Mouse (Mus musculus): ENCODE measurements around the gene Spindoc. TPM values are rescaled to one million over a fixed set of nuclear protein-coding genes. Genes with fewer than 3 reads are reported as not detected.
"Not testable (repeated sequence)": the region's sequence is repeated elsewhere in the genome, so short reads cannot be mapped to it uniquely, and the experiment has no call there.

Gene Spindoc
- polyA plus RNA-seq, 1 experiment from 2014 or later, result 16.9 TPM

GRCm38 (mm10) chr19:7396867-7397826 lies 14.4 kb upstream of the Spindoc start:
- 59% methylated on average over 10 of the region's 10 CpGs for WGBS
- not testable (repeated sequence) for ATAC-seq (replicated peaks; ENCODE audit: insufficient number of reproducible peaks, insufficient read depth, low FRiP score, low read depth); H3K9ac ChIP-seq; H3K4me1 ChIP-seq (replicated peaks); H3K9me3 ChIP-seq (replicated peaks); H3K27ac ChIP-seq; H3K36me3 ChIP-seq; H3K27me3 ChIP-seq; H3K4me2 ChIP-seq; H3K4me3 ChIP-seq

DNA sequence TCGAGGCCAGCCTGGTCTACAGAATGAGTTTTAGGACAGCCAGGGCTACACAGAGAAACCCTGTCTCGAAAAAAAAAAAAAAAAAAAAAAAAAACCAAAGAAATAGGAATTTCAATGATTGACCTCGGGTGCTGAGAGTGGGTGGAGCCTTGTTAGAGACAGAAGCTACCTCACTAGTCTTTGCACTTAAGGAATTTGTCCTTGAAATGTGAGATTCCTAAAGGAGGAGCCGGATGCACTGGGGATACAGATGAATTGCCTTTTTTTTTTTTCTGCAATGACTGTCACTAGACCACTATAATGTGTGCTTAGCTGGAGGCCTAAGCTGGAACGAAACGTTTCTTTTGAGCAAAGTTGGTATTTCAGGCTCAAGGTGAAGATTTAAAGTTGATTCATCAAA lies 5.7 kb upstream of the Spindoc start:
- H3K27ac ChIP-seq, result no peak overlapping the region
- no peak overlapping the region for H3K4me3 ChIP-seq
- no peak for ATAC-seq (replicated peaks; ENCODE audit: insufficient number of reproducible peaks, insufficient read depth, low FRiP score, low read depth)
- H3K4me2 ChIP-seq, result no peak overlapping the region
- WGBS, result 84% methylated on average over 6 of the region's 6 CpGs
- H3K27me3 ChIP-seq, result no peaks in the 10 kb centered on the region
- peaks cover 3% of the 10 kb centered on the region; the same call in 1 of the 2 replicates for H3K9me3 ChIP-seq (replicated peaks)
- peaks cover 8% of the 10 kb centered on the region for H3K4me1 ChIP-seq (replicated peaks)
- H3K9ac ChIP-seq, result no peak overlapping the region
- H3K36me3 ChIP-seq, result no peaks in the 10 kb centered on the region; the same call in 1 of the 2 replicates

GRCm38 (mm10) chr19:7386042-7386441 lies 3.2 kb upstream of the Spindoc start:
- Histone ChIP-seq H3K4me3 (no peak overlapping the region), H3K9me3 (replicated peaks) (peaks cover 3% of the 10 kb centered on the region; the same call in 1 of the 2 replicates), H3K36me3 (no peaks in the 10 kb centered on the region; the same call in 1 of the 2 replicates), H3K4me2 (no peak overlapping the region), H3K9ac (no peak overlapping the region), H3K27me3 (no peaks in the 10 kb centered on the region), H3K27ac (no peak overlapping the region), H3K4me1 (replicated peaks) (peaks cover 21% of the 10 kb centered on the region)
- WGBS, result 66% methylated on average over 2 of the region's 2 CpGs
- ATAC-seq (replicated peaks; ENCODE audit: insufficient number of reproducible peaks, insufficient read depth, low FRiP score, low read depth), result no peak

DNA sequence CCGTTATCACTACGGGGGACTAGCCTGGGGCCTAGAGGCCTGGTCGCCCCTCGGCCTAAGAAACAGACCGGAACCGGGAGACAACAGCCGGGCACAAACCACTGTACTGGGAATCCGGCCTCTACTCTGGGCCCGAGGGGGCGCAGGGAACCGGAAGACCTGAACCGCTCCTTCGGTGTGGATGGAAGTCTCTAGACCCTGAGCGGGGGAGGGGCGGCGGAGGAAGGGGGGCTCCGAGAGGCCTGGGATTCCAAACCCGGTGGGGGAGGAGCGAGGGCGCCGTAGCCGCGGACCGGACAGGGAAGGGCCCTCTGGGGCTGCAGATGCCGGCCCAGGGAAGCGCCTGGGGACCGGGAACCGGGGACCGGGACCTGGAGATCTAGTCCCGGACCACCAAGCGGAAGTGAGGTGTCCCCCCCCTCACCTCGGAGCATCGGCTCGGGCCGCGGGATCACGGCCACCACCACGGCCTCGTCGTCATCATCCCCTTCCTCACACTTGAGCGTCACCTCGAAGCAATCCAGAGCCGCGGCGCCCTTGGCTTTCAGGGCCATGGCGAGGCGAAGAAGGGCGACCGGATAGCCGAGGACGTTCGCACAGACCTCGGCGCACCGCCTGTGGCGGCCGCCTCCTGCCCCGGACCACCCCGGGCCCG lies 419 bp downstream of the Spindoc start:
- H3K4me1 ChIP-seq (replicated peaks), result peaks cover 36% of the 10 kb centered on the region
- peak overlapping the region; percentile 94 for H3K9ac ChIP-seq
- peaks cover 5% of the 10 kb centered on the region; the same call in 1 of the 2 replicates for H3K36me3 ChIP-seq
- H3K27ac ChIP-seq, result peak overlapping the region; percentile 90
- H3K4me3 ChIP-seq, result peak overlapping the region; percentile 79
- peak; percentile 50 for ATAC-seq (replicated peaks; ENCODE audit: insufficient number of reproducible peaks, insufficient read depth, low FRiP score, low read depth)
- no peaks in the 10 kb centered on the region for H3K27me3 ChIP-seq
- WGBS, result under 1% methylated on average over 56 of the region's 60 CpGs
- H3K4me2 ChIP-seq, result peak overlapping the region; percentile 78
- H3K9me3 ChIP-seq (replicated peaks), result peaks cover 3% of the 10 kb centered on the region; the same call in 1 of the 2 replicates

- Histone ChIP-seq H3K27me3 (no peaks in the 10 kb centered on the region), H3K4me2 (peak overlapping the region; percentile 78), H3K9me3 (replicated peaks) (peaks cover 3% of the 10 kb centered on the region; the same call in 1 of the 2 replicates), H3K4me3 (peak overlapping the region; percentile 79), H3K9ac (peak overlapping the region; percentile 94), H3K27ac (peak overlapping the region; percentile 90), H3K36me3 (peaks cover 5% of the 10 kb centered on the region; the same call in 1 of the 2 replicates), H3K4me1 (replicated peaks) (peaks cover 36% of the 10 kb centered on the region)
- 4% methylated on average over 8 of the region's 8 CpGs for WGBS
- ATAC-seq (replicated peaks; ENCODE audit: insufficient number of reproducible peaks, insufficient read depth, low FRiP score, low read depth), result no peak
Observed at GRCm38 (mm10) chr19:7381906-7382247, 917 bp downstream of the Spindoc start.

DNA sequence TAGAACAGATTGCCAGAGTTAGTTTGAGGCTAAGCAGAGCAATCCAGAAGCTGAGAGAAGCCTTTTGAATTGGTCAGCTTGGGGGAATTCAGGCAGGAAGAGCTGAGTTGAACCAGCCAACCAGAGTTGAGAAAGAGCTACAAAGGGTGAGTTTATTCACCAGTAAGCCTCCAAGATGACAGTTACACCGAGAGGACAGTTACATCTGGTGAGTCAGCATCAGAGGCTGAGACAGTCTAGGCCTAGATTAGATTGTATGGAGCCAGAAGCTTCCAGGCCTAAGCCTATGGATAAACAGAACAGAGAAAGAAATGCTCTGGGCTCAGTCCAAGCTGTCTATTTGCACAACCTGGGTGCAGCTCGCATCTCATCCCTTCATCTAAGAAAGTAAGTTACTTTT lies 5.2 kb downstream of the Spindoc start:
- no peak overlapping the region for H3K9ac ChIP-seq
- no peaks in the 10 kb centered on the region for H3K9me3 ChIP-seq (replicated peaks)
- H3K27me3 ChIP-seq, result no peaks in the 10 kb centered on the region
- WGBS, result 62% methylated on average over 2 of the region's 2 CpGs
- H3K36me3 ChIP-seq, result peaks cover 37% of the 10 kb centered on the region
- H3K27ac ChIP-seq, result no peak overlapping the region
- no peak for ATAC-seq (replicated peaks; ENCODE audit: insufficient number of reproducible peaks, insufficient read depth, low FRiP score, low read depth)
- H3K4me1 ChIP-seq (replicated peaks), result peaks cover 34% of the 10 kb centered on the region
- no peak overlapping the region for H3K4me3 ChIP-seq
- H3K4me2 ChIP-seq, result no peak overlapping the region

GRCm38 (mm10) chr19:7374491-7374890 lies 8.3 kb downstream of the Spindoc start:
- Histone ChIP-seq H3K27me3 (no peaks in the 10 kb centered on the region), H3K4me3 (no peak overlapping the region)
- no peak for ATAC-seq (replicated peaks; ENCODE audit: insufficient number of reproducible peaks, insufficient read depth, low FRiP score, low read depth)

DNA sequence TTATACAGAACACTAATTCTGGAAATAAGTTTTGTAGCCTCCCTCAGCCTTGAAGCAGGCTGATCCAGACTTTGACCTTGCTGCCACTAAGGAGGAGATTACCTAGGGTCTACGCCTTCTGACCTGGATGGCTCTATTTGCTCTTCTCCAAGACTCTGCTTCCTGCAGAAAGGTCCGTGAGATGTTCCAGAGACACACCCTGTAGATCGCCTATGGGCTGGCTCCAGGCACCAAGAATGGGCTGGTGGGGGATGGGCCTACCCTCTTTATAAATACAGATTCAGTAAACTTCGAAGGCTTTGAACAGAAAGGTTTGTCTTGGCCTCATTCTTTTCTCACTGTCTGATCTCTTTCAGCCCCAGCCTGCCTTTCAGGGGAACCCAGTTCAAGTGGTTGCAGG lies 13.3 kb downstream of the Spindoc start:
- not testable (repeated sequence) for H3K27ac ChIP-seq; H3K4me3 ChIP-seq; ATAC-seq (replicated peaks; ENCODE audit: insufficient number of reproducible peaks, insufficient read depth, low FRiP score, low read depth); H3K4me2 ChIP-seq; H3K27me3 ChIP-seq; H3K9ac ChIP-seq; H3K4me1 ChIP-seq (replicated peaks); H3K9me3 ChIP-seq (replicated peaks)
- WGBS, result 79% methylated on average over 4 of the region's 4 CpGs
- H3K36me3 ChIP-seq, result peaks cover 75% of the 10 kb centered on the region

More at GRCm38 (mm10) chr19:7374491-7374890, 8.3 kb downstream of the Spindoc start:
- Histone ChIP-seq H3K27ac (no peak overlapping the region), H3K9me3 (replicated peaks) (no peaks in the 10 kb centered on the region), H3K4me2 (no peak overlapping the region), H3K9ac (no peak overlapping the region), H3K36me3 (peaks cover 66% of the 10 kb centered on the region), H3K4me1 (replicated peaks) (peaks cover 12% of the 10 kb centered on the region; the same call in 1 of the 2 replicates)
- WGBS, result 91% methylated on average over 8 of the region's 8 CpGs

DNA sequence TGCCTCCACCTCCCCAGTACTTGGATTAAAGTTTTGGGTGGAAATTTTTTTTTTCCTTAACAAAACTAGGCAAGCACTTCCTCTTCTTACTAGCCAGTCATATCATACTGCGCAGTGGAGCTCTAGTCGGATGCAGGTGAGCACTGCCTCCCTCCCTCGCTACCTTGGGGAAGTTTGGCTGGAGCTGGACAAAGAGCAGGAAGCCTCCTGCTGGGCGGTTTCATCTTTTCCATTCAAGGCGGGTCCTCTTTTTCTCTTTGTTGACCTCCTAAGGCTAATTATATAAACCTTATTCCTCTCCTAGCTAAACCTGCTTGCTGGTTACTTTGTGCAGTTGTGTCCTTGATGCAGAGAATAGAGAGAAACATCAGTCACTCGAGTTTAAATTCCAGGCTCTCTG lies 29.2 kb downstream of the Spindoc start:
- 64% methylated on average over 6 of the region's 6 CpGs for WGBS
- no peaks in the 10 kb centered on the region for H3K4me1 ChIP-seq (replicated peaks)
- H3K9me3 ChIP-seq (replicated peaks), result no peaks in the 10 kb centered on the region
- no peak overlapping the region for H3K9ac ChIP-seq
- H3K4me3 ChIP-seq, result no peak overlapping the region
- no peak overlapping the region for H3K4me2 ChIP-seq
- no peaks in the 10 kb centered on the region for H3K27me3 ChIP-seq
- no peak overlapping the region for H3K27ac ChIP-seq
- peaks cover 11% of the 10 kb centered on the region; the same call in 1 of the 2 replicates for H3K36me3 ChIP-seq
- ATAC-seq (replicated peaks; ENCODE audit: insufficient number of reproducible peaks, insufficient read depth, low FRiP score, low read depth), result no peak

DNA sequence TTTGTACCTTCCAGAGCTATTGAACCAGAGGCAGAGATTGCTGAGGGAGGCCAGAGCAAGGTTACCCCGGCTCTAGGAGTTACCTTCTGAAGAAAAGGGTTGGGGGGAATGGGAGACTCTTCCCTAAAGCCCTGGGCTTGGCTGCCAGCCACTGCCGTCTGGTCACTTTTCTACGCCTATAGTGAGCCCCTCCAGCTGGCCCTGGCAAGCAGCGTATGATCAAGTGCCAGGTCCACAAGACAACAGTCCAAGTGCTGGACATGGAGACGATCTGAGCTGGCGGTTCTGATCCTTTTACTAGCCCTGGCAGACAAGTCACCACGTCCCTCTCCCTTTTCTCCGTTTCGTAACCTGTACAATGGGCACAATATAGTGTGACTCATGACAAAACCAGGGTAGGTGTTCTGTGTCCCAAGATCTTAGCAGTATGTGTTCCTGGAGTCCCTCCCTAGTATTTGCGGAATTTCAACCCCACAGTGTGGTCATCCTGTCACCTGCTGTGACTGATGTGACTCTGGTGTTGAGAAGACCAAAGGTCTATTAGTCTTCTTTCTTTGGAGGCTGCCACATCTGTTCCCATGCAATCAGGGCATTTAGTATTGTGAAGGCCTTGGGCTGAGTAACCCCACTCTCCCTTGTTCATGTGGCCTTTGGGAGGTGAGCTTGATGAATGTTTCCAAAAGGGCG lies 29.8 kb downstream of the Spindoc start:
- Histone ChIP-seq H3K9ac (no peak overlapping the region), H3K4me2 (no peak overlapping the region), H3K9me3 (replicated peaks) (no peaks in the 10 kb centered on the region), H3K27me3 (no peaks in the 10 kb centered on the region), H3K27ac (no peak overlapping the region), H3K4me1 (replicated peaks) (no peaks in the 10 kb centered on the region), H3K4me3 (no peak overlapping the region), H3K36me3 (peaks cover 4% of the 10 kb centered on the region; the same call in 1 of the 2 replicates)
- no peak for ATAC-seq (replicated peaks; ENCODE audit: insufficient number of reproducible peaks, insufficient read depth, low FRiP score, low read depth)
- WGBS, result 72% methylated on average over 11 of the region's 11 CpGs

- H3K9ac ChIP-seq, result no peak overlapping the region
- WGBS, result 70% methylated on average over 1 of the region's 1 CpGs
- no peaks in the 10 kb centered on the region for H3K36me3 ChIP-seq
- no peaks in the 10 kb centered on the region for H3K9me3 ChIP-seq (replicated peaks)
- no peak overlapping the region for H3K4me3 ChIP-seq
- H3K27me3 ChIP-seq, result no peaks in the 10 kb centered on the region
- H3K27ac ChIP-seq, result no peak overlapping the region
- H3K4me1 ChIP-seq (replicated peaks), result no peaks in the 10 kb centered on the region
- no peak overlapping the region for H3K4me2 ChIP-seq
- ATAC-seq (replicated peaks; ENCODE audit: insufficient number of reproducible peaks, insufficient read depth, low FRiP score, low read depth), result no peak
Observed at GRCm38 (mm10) chr19:7349993-7350392, 32.8 kb downstream of the Spindoc start.
